Mouse (Mus musculus): ENCODE results near the gene Nob1. TPM values are rescaled to one million over a fixed set of nuclear protein-coding genes. Genes with fewer than 3 reads are reported as not detected.
A peak's percentile ranks its signal among the peaks of the same experiment; 100 is the strongest.

Nob1 gene
- polyA plus RNA-seq (2012; rRNA removed) (92.5 and 99.8 TPM in 2 replicates), polyA plus RNA-seq (2014; fragmentation: Nextera tagmentation; extraction: Ambion mirVana) (51.8 and 57.2 TPM in 2 replicates)

GRCm38 (mm10) chr8:107424597-107425229 is at the start of gene Nob1:
TSS of gene Nob1 (minus strand) at chr8:107425051.
- no peaks in the 10 kb centered on the region for H3K9me3 ChIP-seq (ENCODE audit: control insufficient read depth, low read length)
- H3K27ac ChIP-seq (replicated peaks; ENCODE audit: low read depth, low read length): 0 out of 2 replicates have a peak within 1 kb of the TSS, but pooled peaks have one; percentile 34
- H3K4me2 ChIP-seq (replicated peaks; ENCODE audit: low read depth, low read length, severe bottlenecking): peak within 1 kb of the TSS; percentile 73
- ATAC-seq (ENCODE audit: low FRiP score, low read depth): peak; percentile 99
- no peaks in the 10 kb centered on the region for H3K27me3 ChIP-seq (ENCODE audit: control insufficient read depth, insufficient read depth, low read length)
- under 1% methylated on average over 47 of the region's 50 CpGs for WGBS
- peak; percentile 98 for DNase-seq (ENCODE audit: low spot score)
- H3K4me1 ChIP-seq (ENCODE audit: control insufficient read depth, insufficient read depth, low read length): no peaks in the 10 kb centered on the region; the same call in 1 of the 2 replicates
- H3K36me3 ChIP-seq (ENCODE audit: control insufficient read depth, insufficient read depth, low read length): peaks cover 28% of the 10 kb centered on the region
- peak; percentile 86; the same call in 1 of the 2 replicates for TF ChIP-seq POLR2A (IDR thresholded peaks at IDR 0.05; ENCODE audit: borderline replicate concordance, extremely low read depth, insufficient read depth, insufficient read length)
- peak within 1 kb of the TSS; percentile 84 for H3K9ac ChIP-seq (ENCODE audit: low read depth, low read length, severe bottlenecking)
- peak within 1 kb of the TSS; percentile 92 for H3K4me3 ChIP-seq (replicated peaks; ENCODE audit: low read length)

- DNase-seq (ENCODE audit: low spot score): no peak
Observed at GRCm38 (mm10) chr8:107473369-107473768, 48.5 kb upstream of the Nob1 start.

GRCm38 (mm10) chr8:107472403-107473100 is 47.7 kb upstream of the Nob1 start:
- no peak overlapping the region for H3K9ac ChIP-seq (ENCODE audit: low read depth, low read length, severe bottlenecking)
- DNase-seq (ENCODE audit: low spot score) (peak; percentile 64), ATAC-seq (ENCODE audit: low FRiP score, low read depth) (peak; percentile 82)

More at GRCm38 (mm10) chr8:107473369-107473768, 48.5 kb upstream of the Nob1 start:
- H3K4me2 ChIP-seq (replicated peaks; ENCODE audit: low read depth, low read length, severe bottlenecking): no peak overlapping the region
- WGBS: 89% methylated on average over 4 of the region's 4 CpGs
- H3K27me3 ChIP-seq (ENCODE audit: control insufficient read depth, insufficient read depth, low read length): no peaks in the 10 kb centered on the region
- no peaks in the 10 kb centered on the region for H3K9me3 ChIP-seq (ENCODE audit: control insufficient read depth, low read length)
- H3K27ac ChIP-seq (replicated peaks; ENCODE audit: low read depth, low read length): peak overlapping the region; percentile 92
- TF ChIP-seq POLR2A (IDR thresholded peaks at IDR 0.05; ENCODE audit: borderline replicate concordance, extremely low read depth, insufficient read depth, insufficient read length): no peak
- no peak for ATAC-seq (ENCODE audit: low FRiP score, low read depth)
- H3K4me1 ChIP-seq (ENCODE audit: control insufficient read depth, insufficient read depth, low read length): peaks cover 33% of the 10 kb centered on the region
- H3K36me3 ChIP-seq (ENCODE audit: control insufficient read depth, insufficient read depth, low read length): peaks cover 3% of the 10 kb centered on the region; the same call in 1 of the 2 replicates
- H3K9ac ChIP-seq (ENCODE audit: low read depth, low read length, severe bottlenecking): no peak overlapping the region
- H3K4me3 ChIP-seq (replicated peaks; ENCODE audit: low read length): no peak overlapping the region

GRCm38 (mm10) chr8:107470302-107470701 is 45.5 kb upstream of the Nob1 start:
- TF ChIP-seq POLR2A (IDR thresholded peaks at IDR 0.05; ENCODE audit: borderline replicate concordance, extremely low read depth, insufficient read depth, insufficient read length): no peak
- no peak for DNase-seq (ENCODE audit: low spot score)
- no peak for ATAC-seq (ENCODE audit: low FRiP score, low read depth)
- Histone ChIP-seq H3K9ac (ENCODE audit: low read depth, low read length, severe bottlenecking) (no peak overlapping the region), H3K27ac (replicated peaks; ENCODE audit: low read depth, low read length) (peak overlapping the region; percentile 92), H3K9me3 (ENCODE audit: control insufficient read depth, low read length) (no peaks in the 10 kb centered on the region), H3K4me2 (replicated peaks; ENCODE audit: low read depth, low read length, severe bottlenecking) (no peak overlapping the region), H3K4me1 (ENCODE audit: control insufficient read depth, insufficient read depth, low read length) (peaks cover 38% of the 10 kb centered on the region), H3K4me3 (replicated peaks; ENCODE audit: low read length) (no peak overlapping the region), H3K27me3 (ENCODE audit: control insufficient read depth, insufficient read depth, low read length) (no peaks in the 10 kb centered on the region), H3K36me3 (ENCODE audit: control insufficient read depth, insufficient read depth, low read length) (peaks cover 6% of the 10 kb centered on the region; the same call in 1 of the 2 replicates)
- 65% methylated on average over 5 of the region's 5 CpGs for WGBS

More at GRCm38 (mm10) chr8:107472403-107473100, 47.7 kb upstream of the Nob1 start:
- Histone ChIP-seq H3K27ac (replicated peaks; ENCODE audit: low read depth, low read length) (peak overlapping the region; percentile 92), H3K4me2 (replicated peaks; ENCODE audit: low read depth, low read length, severe bottlenecking) (no peak overlapping the region), H3K4me1 (ENCODE audit: control insufficient read depth, insufficient read depth, low read length) (peaks cover 38% of the 10 kb centered on the region), H3K27me3 (ENCODE audit: control insufficient read depth, insufficient read depth, low read length) (no peaks in the 10 kb centered on the region), H3K9me3 (ENCODE audit: control insufficient read depth, low read length) (no peaks in the 10 kb centered on the region), H3K36me3 (ENCODE audit: control insufficient read depth, insufficient read depth, low read length) (peaks cover 4% of the 10 kb centered on the region; the same call in 1 of the 2 replicates), H3K4me3 (replicated peaks; ENCODE audit: low read length) (no peak overlapping the region)
- TF ChIP-seq POLR2A (IDR thresholded peaks at IDR 0.05; ENCODE audit: borderline replicate concordance, extremely low read depth, insufficient read depth, insufficient read length): no peak
- 26% methylated on average over 10 of the region's 10 CpGs for WGBS

GRCm38 (mm10) chr8:107468811-107469302 is 44.0 kb upstream of the Nob1 start:
- Histone ChIP-seq H3K9ac (ENCODE audit: low read depth, low read length, severe bottlenecking) (no peak overlapping the region), H3K36me3 (ENCODE audit: control insufficient read depth, insufficient read depth, low read length) (peaks cover 6% of the 10 kb centered on the region; the same call in 1 of the 2 replicates), H3K27me3 (ENCODE audit: control insufficient read depth, insufficient read depth, low read length) (no peaks in the 10 kb centered on the region), H3K27ac (replicated peaks; ENCODE audit: low read depth, low read length) (peak overlapping the region; percentile 92), H3K9me3 (ENCODE audit: control insufficient read depth, low read length) (no peaks in the 10 kb centered on the region), H3K4me2 (replicated peaks; ENCODE audit: low read depth, low read length, severe bottlenecking) (no peak overlapping the region), H3K4me1 (ENCODE audit: control insufficient read depth, insufficient read depth, low read length) (peaks cover 38% of the 10 kb centered on the region), H3K4me3 (replicated peaks; ENCODE audit: low read length) (no peak overlapping the region)
- no peak for TF ChIP-seq POLR2A (IDR thresholded peaks at IDR 0.05; ENCODE audit: borderline replicate concordance, extremely low read depth, insufficient read depth, insufficient read length)
- DNase-seq (ENCODE audit: low spot score) (peak; percentile 54), ATAC-seq (ENCODE audit: low FRiP score, low read depth) (peak; percentile 53; the same call in 1 of the 2 replicates)
- 27% methylated on average over 8 of the region's 8 CpGs for WGBS
